Mouse (Mus musculus) intestine, postnatal 0 days (tissue): ENCODE measurements at regions not wholly inside any gene's neighbourhood (a gene's known extent, or its start where the extent isn't known, plus 50 kb on each side); places are given as distances from the start of the nearest gene placed in this dataset.

Source experiments
- ATAC-seq: fragments of 200-750 bp; cut with Nextera tagmentation; 2 replicates; pipeline ENCODE4 v1.8.0; 2017; ENCODE audit warnings: mild to moderate bottlenecking, moderate TSS enrichment, moderate library complexity
- H3K27ac ChIP-seq: fragments of 300-500 bp; sonication (generic); 2 replicates; pipeline ENCODE4 v1.5.1; 2014; ENCODE audit warnings: mild to moderate bottlenecking, low read depth, low read length, moderate library complexity
- H3K27me3 ChIP-seq: fragments of 300-500 bp; sonication (generic); replicated peaks from 2 replicates; pipeline ENCODE4 v1.6.1; 2014; ENCODE audit warnings: low read length, mixed read lengths; ENCODE audit not compliant: control insufficient read depth, insufficient read depth
- H3K36me3 ChIP-seq: fragments of 300-500 bp; sonication (generic); 2 replicates; pipeline ENCODE4 v1.6.1; 2014; ENCODE audit warnings: mild to moderate bottlenecking, moderate library complexity; ENCODE audit not compliant: control insufficient read depth, insufficient read depth
- H3K4me1 ChIP-seq: fragments of 300-500 bp; sonication (generic); replicated peaks from 2 replicates; pipeline ENCODE4 v1.6.1; 2014; ENCODE audit warnings: antibody characterized with exemption, low read length, mixed read lengths; ENCODE audit not compliant: control insufficient read depth, insufficient read depth
- H3K4me2 ChIP-seq: fragments of 300-500 bp; sonication (generic); replicated peaks from 2 replicates; pipeline ENCODE4 v1.6.1; 2014; ENCODE audit warnings: low read depth, mild to moderate bottlenecking, moderate library complexity
- H3K4me3 ChIP-seq: fragments of 300-500 bp; sonication (generic); 2 replicates; pipeline ENCODE4 v1.5.1; 2014; ENCODE audit warnings: low read depth, low read length
- H3K9ac ChIP-seq: fragments of 300-500 bp; sonication (generic); 2 replicates; pipeline ENCODE4 v1.6.1; 2014; ENCODE audit warnings: mild to moderate bottlenecking, low read depth, low read length
- H3K9me3 ChIP-seq: fragments of 300-500 bp; sonication (generic); 2 replicates; pipeline ENCODE4 v1.6.1; 2016; ENCODE audit warnings: mixed run types; ENCODE audit not compliant: control insufficient read depth
- CTCF ChIP-seq: sonication (generic); IDR thresholded peaks from 2 replicates; pipeline ENCODE4 v1.5.1; 2016; ENCODE audit warnings: low read depth, mild to moderate bottlenecking, control low read depth, antibody characterized with exemption, moderate library complexity
- WGBS: fragments of 180-500 bp; shearing (Covaris S2); extraction: QIAGEN DNeasy Blood & Tissue Kit; methylation state at CpG from one replicate; pipeline ENCODE4 v1.1.7; 2014; 5-methylcytosine and 5-hydroxymethylcytosine counted together

- Histone ChIP-seq H3K4me2 (no peak overlapping the region), H3K9ac (no peak overlapping the region), H3K9me3 (no peaks in the 10 kb centered on the region), H3K27ac (no peak overlapping the region), H3K27me3 (no peaks in the 10 kb centered on the region), H3K4me1 (no peaks in the 10 kb centered on the region), H3K4me3 (no peak overlapping the region), H3K36me3 (no peaks in the 10 kb centered on the region)
- no peak for TF ChIP-seq CTCF
- no peak for ATAC-seq
- 87% methylated on average over 3 of the region's 3 CpGs for WGBS
These were observed 86.4 kb downstream of the Anapc4 start for GRCm38 (mm10) chr5:52920251-52920650.

GRCm38 (mm10) chr5:52920722-52921264, 87.0 kb downstream of the Anapc4 start:
- H3K36me3 ChIP-seq: no peaks in the 10 kb centered on the region

DNA sequence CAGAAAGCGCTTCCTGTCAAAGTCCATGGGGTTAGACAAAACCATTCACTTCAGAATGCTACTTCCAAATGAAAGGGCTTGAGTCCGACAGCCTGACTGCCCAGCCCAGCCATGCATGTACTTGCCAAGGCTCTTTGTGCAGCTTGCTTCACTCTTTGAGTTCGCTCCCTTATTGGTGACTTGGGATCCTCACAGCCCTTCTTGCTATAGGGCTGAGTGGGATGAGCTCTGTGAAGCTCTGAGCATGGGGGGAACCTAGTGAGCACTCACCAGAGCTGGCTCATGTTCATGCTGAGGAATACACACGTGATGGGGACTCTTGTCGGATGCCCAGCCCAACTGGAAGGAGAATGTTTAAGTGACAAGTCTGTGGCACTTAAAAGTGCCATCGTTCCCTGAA, 91.2 kb downstream of the Anapc4 start:
- Histone ChIP-seq H3K4me2 (no peak overlapping the region), H3K9ac (no peak overlapping the region), H3K4me1 (no peaks in the 10 kb centered on the region), H3K9me3 (no peaks in the 10 kb centered on the region), H3K36me3 (no peaks in the 10 kb centered on the region), H3K27me3 (no peaks in the 10 kb centered on the region), H3K27ac (no peak overlapping the region), H3K4me3 (no peak overlapping the region)
- no peak for ATAC-seq
- WGBS: 85% methylated on average over 6 of the region's 6 CpGs
- TF ChIP-seq CTCF: no peak

More at GRCm38 (mm10) chr5:52920722-52921264, 87.0 kb downstream of the Anapc4 start:
- H3K9me3 ChIP-seq: no peaks in the 10 kb centered on the region
- no peak overlapping the region for H3K9ac ChIP-seq
- no peaks in the 10 kb centered on the region for H3K27me3 ChIP-seq
- H3K4me3 ChIP-seq: no peak overlapping the region
- 61% methylated on average over 7 of the region's 7 CpGs for WGBS
- no peak overlapping the region for H3K27ac ChIP-seq
- no peak for TF ChIP-seq CTCF
- H3K4me2 ChIP-seq: no peak overlapping the region
- H3K4me1 ChIP-seq: no peaks in the 10 kb centered on the region
- no peak for ATAC-seq

DNA sequence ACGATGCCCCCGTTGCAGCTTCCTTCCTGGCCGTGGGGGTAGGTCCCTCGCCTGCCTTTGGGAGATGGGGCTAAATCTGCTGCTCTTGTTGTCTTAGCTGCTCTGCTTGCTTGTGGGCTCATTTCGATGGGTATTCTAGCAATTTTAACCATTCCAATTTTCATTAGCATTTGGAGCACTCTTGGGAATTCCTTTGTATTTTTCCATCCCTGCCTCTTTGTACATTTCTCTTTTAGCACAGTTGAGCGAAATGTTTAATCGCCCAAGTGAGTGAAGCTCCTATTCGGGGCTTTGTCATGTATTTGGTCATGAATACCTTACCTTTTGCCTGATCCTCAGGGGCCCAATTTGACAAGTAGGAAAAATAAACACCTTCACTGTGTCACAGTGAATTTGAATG, 95.9 kb downstream of the Anapc4 start:
- ATAC-seq: no peak
- Histone ChIP-seq H3K4me3 (no peak overlapping the region), H3K27me3 (no peaks in the 10 kb centered on the region), H3K36me3 (no peaks in the 10 kb centered on the region), H3K4me2 (no peak overlapping the region), H3K27ac (no peak overlapping the region), H3K4me1 (no peaks in the 10 kb centered on the region), H3K9me3 (no peaks in the 10 kb centered on the region), H3K9ac (no peak overlapping the region)
- 77% methylated on average over 8 of the region's 8 CpGs for WGBS
- no peak for TF ChIP-seq CTCF

DNA sequence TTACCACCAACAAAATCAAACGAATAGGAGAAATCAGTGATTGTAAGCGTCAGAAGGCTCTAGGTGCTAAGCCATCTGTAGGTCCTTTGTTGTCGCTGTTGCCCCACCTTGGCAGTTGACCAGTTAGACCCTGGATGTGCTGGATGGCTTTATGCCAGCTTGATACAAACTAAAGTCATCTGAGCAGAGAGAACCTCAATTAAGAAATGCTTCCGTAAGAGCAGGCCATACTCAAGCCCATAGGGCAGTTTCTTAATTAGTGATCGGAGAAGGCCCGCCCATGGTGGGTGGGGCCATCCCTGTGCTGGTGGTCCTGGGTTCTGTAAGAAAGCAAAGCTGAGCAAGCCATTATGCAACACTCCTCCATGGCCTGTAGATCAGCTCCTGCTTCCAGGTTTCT, 99.5 kb downstream of the Anapc4 start:
- Histone ChIP-seq H3K4me2 (no peak overlapping the region), H3K9ac (no peak overlapping the region), H3K36me3 (no peaks in the 10 kb centered on the region), H3K4me3 (no peak overlapping the region), H3K9me3 (no peaks in the 10 kb centered on the region), H3K4me1 (no peaks in the 10 kb centered on the region), H3K27me3 (no peaks in the 10 kb centered on the region), H3K27ac (no peak overlapping the region)
- ATAC-seq: no peak
- WGBS: 87% methylated on average over 6 of the region's 6 CpGs
- TF ChIP-seq CTCF: no peak

DNA sequence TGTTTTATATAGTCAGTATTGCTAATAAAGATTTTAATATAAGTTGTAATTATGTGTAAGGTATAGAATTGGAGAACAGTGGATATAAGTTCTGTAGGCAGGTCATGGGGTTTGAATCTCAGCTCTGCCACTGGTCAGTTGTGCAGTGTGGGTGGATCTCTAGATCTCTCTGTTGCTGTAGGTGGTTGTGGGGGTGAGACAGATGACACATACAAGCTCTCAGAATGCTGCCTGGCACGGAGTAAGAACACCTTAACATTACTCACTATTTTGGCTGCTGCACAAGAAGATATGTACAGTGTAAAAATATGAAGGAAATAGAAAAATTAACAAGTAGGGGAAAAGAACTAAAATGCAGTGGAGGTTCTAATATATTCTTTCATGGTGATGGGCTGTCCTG, 100.3 kb upstream of the Slc34a2 start:
- Histone ChIP-seq H3K4me1 (no peaks in the 10 kb centered on the region), H3K27me3 (no peaks in the 10 kb centered on the region), H3K27ac (no peak overlapping the region), H3K36me3 (no peaks in the 10 kb centered on the region), H3K9ac (no peak overlapping the region), H3K4me2 (no peak overlapping the region), H3K4me3 (no peak overlapping the region), H3K9me3 (no peaks in the 10 kb centered on the region)
- ATAC-seq: no peak
- no peak for TF ChIP-seq CTCF
- WGBS: 67% methylated on average over 1 of the region's 1 CpGs

GRCm38 (mm10) chr5:52939994-52940393, 97.9 kb upstream of the Slc34a2 start:
- H3K27ac ChIP-seq: no peak overlapping the region
- H3K4me3 ChIP-seq: no peak overlapping the region
- no peaks in the 10 kb centered on the region for H3K27me3 ChIP-seq
- no peaks in the 10 kb centered on the region for H3K4me1 ChIP-seq
- H3K36me3 ChIP-seq: no peaks in the 10 kb centered on the region
- H3K9ac ChIP-seq: no peak overlapping the region
- TF ChIP-seq CTCF: no peak
- ATAC-seq: no peak
- no peak overlapping the region for H3K4me2 ChIP-seq
- 94% methylated on average over 6 of the region's 6 CpGs for WGBS
- no peaks in the 10 kb centered on the region for H3K9me3 ChIP-seq
